In the genomic region with DNA sequence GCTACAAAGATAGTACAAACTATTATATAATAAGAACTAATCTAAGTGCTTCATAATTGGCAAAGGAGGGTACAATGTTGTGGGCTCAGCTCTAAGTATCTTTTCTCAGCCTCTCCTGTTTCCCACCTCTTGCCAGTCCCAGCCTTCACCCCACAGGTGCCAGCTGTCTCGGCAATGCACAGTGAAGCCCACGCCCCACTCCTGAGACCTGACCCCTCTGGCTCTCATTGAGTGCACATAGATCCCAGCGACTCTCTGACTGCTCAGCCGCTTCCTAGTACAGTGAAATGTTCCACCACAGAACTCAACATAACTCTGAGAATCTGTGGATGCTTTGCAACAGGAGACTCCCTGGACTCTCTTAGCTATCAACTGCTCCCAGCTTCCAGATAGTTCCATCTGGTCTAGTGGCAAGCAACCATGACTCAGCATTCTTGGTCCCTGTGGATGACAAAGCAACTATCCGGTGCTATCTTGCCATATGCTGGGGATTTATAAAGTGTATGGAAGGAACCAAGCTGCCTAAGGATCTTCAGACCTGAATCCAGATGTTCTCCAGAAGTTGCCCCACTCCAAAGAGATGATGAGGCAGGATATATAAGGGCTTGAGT, we compare ENCODE assay signal across 23 mouse cellular contexts.
A peak's percentile ranks its signal among the peaks of the same experiment; 100 is the strongest.
DNase-seq lines count a peak whose midpoint lies in the region; ATAC-seq and TF ChIP-seq lines count a peak whose summit lies in the region.
"Had no signal": no experiment of that assay in that cellular context is flagged by ENCODE, and none has a peak within 500 bp of the region (broad histone marks: within the 10 kb centered on the region; RNA-seq: fewer than 3 reads in every experiment).

No protein-coding gene starts in this region.

- no peak for DNase-seq in heart, embryonic 10.5 days (ENCODE audit: low spot score)
- DNase-seq in R1 (ENCODE audit: low read depth, low spot score), result peak; percentile 24
- DNase-seq in liver, embryonic 11.5 days (ENCODE audit: low spot score), result no peak
- no peak for DNase-seq in liver, postnatal 0 days
- no peak for DNase-seq in thymus, postnatal 10 days (ENCODE audit: low spot score in 2 of 2)
- no peak for DNase-seq in left cerebral cortex, adult 8-10 months (ENCODE audit: low spot score in 2 of 2)
- DNase-seq in right cerebral cortex, postnatal 4 days, result no peak
- DNase-seq: adrenal gland, adult 2 months; cerebellum, adult 2 months; cerebellum, postnatal 36 days; gastrocnemius, postnatal 14 days; kidney, adult 11 months; lung, embryonic 14.5 days; right cerebral cortex, postnatal 14 days; spleen, adult 18-20 months had no signal

- no peaks in the 10 kb centered on the region for H3K27me3 ChIP-seq in heart, embryonic 13.5 days (replicated peaks)
- H3K27me3 ChIP-seq in heart, embryonic 10.5 days (ENCODE audit: insufficient read depth, poor library complexity, severe bottlenecking), result no peaks in the 10 kb centered on the region
- no peaks in the 10 kb centered on the region for H3K27me3 ChIP-seq in liver, embryonic 11.5 days (replicated peaks; ENCODE audit: control insufficient read depth, insufficient read depth, low read length)
- H3K27me3 ChIP-seq in liver, postnatal 0 days (ENCODE audit: insufficient read depth, low read length), result no peaks in the 10 kb centered on the region
- H3K27me3 ChIP-seq: embryonic facial prominence, embryonic 15.5 days; hindbrain, embryonic 12.5 days; megakaryocyte, embryonic 14.5 days; midbrain, embryonic 13.5 days had no signal

- TF ChIP-seq CTCF in liver, postnatal 0 days (IDR thresholded peaks at IDR 0.05; ENCODE audit: low read depth), result no peak

- TF ChIP-seq EP300 in liver, postnatal 0 days (IDR thresholded peaks at IDR 0.05; ENCODE audit: low read depth), result peak; percentile 40; the same call in 1 of the 2 replicates

- H3K4me3 ChIP-seq in heart, embryonic 13.5 days, result no peak overlapping the region
- H3K4me3 ChIP-seq in heart, embryonic 10.5 days, result no peak overlapping the region
- no peak overlapping the region for H3K4me3 ChIP-seq in liver, embryonic 11.5 days (ENCODE audit: low read depth, low read length)
- no peak overlapping the region for H3K4me3 ChIP-seq in liver, postnatal 0 days (ENCODE audit: low read depth, low read length)
- H3K4me3 ChIP-seq: embryonic facial prominence, embryonic 15.5 days; heart, adult 2 months; hindbrain, embryonic 12.5 days; megakaryocyte, embryonic 14.5 days; midbrain, embryonic 13.5 days had no signal

- 78% methylated on average over 5 of the region's 5 CpGs for WGBS in heart, embryonic 13.5 days
- 87% methylated on average over 5 of the region's 5 CpGs for WGBS in heart, embryonic 10.5 days
- 75% methylated on average over 5 of the region's 5 CpGs for WGBS in liver, embryonic 11.5 days
- 78% methylated on average over 5 of the region's 5 CpGs for WGBS in liver, postnatal 0 days (ENCODE audit: insufficient replicate concordance)

- H3K4me1 ChIP-seq in heart, embryonic 13.5 days, result peaks cover 38% of the 10 kb centered on the region
- H3K4me1 ChIP-seq in heart, embryonic 10.5 days, result peaks cover 32% of the 10 kb centered on the region
- H3K4me1 ChIP-seq in liver, embryonic 11.5 days (replicated peaks; ENCODE audit: control insufficient read depth, insufficient read depth, low read length), result no peaks in the 10 kb centered on the region; the same call in 1 of the 2 replicates
- H3K4me1 ChIP-seq in liver, postnatal 0 days (ENCODE audit: insufficient read depth), result no peaks in the 10 kb centered on the region
- H3K4me1 ChIP-seq: embryonic facial prominence, embryonic 15.5 days; midbrain, embryonic 13.5 days had no signal

- no peak overlapping the region for H3K9ac ChIP-seq in heart, embryonic 13.5 days
- H3K9ac ChIP-seq in liver, embryonic 11.5 days (ENCODE audit: low read depth, low read length), result no peak overlapping the region
- no peak overlapping the region for H3K9ac ChIP-seq in liver, postnatal 0 days (replicated peaks)
- H3K9ac ChIP-seq: embryonic facial prominence, embryonic 15.5 days; hindbrain, embryonic 12.5 days; lung, embryonic 14.5 days; midbrain, embryonic 13.5 days had no signal

- ATAC-seq in heart, embryonic 13.5 days (ENCODE audit: extremely low read depth, insufficient number of reproducible peaks, low FRiP score, low TSS enrichment), result no peak
- ATAC-seq in liver, embryonic 11.5 days (replicated peaks; ENCODE audit: low FRiP score), result peak; percentile 81
- peak; percentile 74 for ATAC-seq in liver, postnatal 0 days
- ATAC-seq: forebrain, embryonic 14.5 days; midbrain, embryonic 13.5 days had no signal

- no peaks in the 10 kb centered on the region for H3K36me3 ChIP-seq in heart, embryonic 13.5 days
- no peaks in the 10 kb centered on the region for H3K36me3 ChIP-seq in heart, embryonic 10.5 days
- no peaks in the 10 kb centered on the region for H3K36me3 ChIP-seq in liver, embryonic 11.5 days (ENCODE audit: control insufficient read depth, insufficient read depth, low read length)
- no peaks in the 10 kb centered on the region for H3K36me3 ChIP-seq in liver, postnatal 0 days (replicated peaks; ENCODE audit: insufficient read depth, low read length)
- H3K36me3 ChIP-seq: embryonic facial prominence, embryonic 15.5 days; hindbrain, embryonic 12.5 days; midbrain, embryonic 13.5 days had no signal

- H3K27ac ChIP-seq in heart, embryonic 13.5 days (replicated peaks), result 0 out of 2 replicates have a peak overlapping the region, but pooled peaks have one; percentile 53
- H3K27ac ChIP-seq in heart, embryonic 10.5 days, result no peak overlapping the region
- H3K27ac ChIP-seq in liver, embryonic 11.5 days (ENCODE audit: low read depth, low read length), result no peak overlapping the region
- H3K27ac ChIP-seq in liver, postnatal 0 days (ENCODE audit: low read depth), result no peak overlapping the region
- H3K27ac ChIP-seq: embryonic facial prominence, embryonic 15.5 days; hindbrain, embryonic 12.5 days; kidney, postnatal 0 days; midbrain, embryonic 13.5 days had no signal

- H3K9me3 ChIP-seq in heart, embryonic 13.5 days, result peaks cover under 1% of the 10 kb centered on the region; the same call in 1 of the 2 replicates
- H3K9me3 ChIP-seq in heart, embryonic 10.5 days, result no peaks in the 10 kb centered on the region
- H3K9me3 ChIP-seq in liver, embryonic 11.5 days (ENCODE audit: control insufficient read depth, low read length), result no peaks in the 10 kb centered on the region
- H3K9me3 ChIP-seq in liver, postnatal 0 days (ENCODE audit: low read length), result no peaks in the 10 kb centered on the region
- H3K9me3 ChIP-seq: embryonic facial prominence, embryonic 15.5 days; hindbrain, embryonic 12.5 days had no signal

- H3K4me2 ChIP-seq in heart, embryonic 13.5 days, result no peak overlapping the region
- H3K4me2 ChIP-seq in liver, embryonic 11.5 days, result no peak overlapping the region
- H3K4me2 ChIP-seq in liver, postnatal 0 days (ENCODE audit: low read depth, low read length), result no peak overlapping the region
- H3K4me2 ChIP-seq: embryonic facial prominence, embryonic 15.5 days; hindbrain, embryonic 12.5 days; lung, embryonic 14.5 days; midbrain, embryonic 13.5 days had no signal
